Mouse (Mus musculus): ENCODE measurements at regions not wholly inside any gene's neighbourhood (a gene's known extent, or its start where the extent isn't known, plus 50 kb on each side); places are given as distances from the start of the nearest gene placed in this dataset.
A peak's percentile ranks its signal among the peaks of the same experiment; 100 is the strongest.

DNA sequence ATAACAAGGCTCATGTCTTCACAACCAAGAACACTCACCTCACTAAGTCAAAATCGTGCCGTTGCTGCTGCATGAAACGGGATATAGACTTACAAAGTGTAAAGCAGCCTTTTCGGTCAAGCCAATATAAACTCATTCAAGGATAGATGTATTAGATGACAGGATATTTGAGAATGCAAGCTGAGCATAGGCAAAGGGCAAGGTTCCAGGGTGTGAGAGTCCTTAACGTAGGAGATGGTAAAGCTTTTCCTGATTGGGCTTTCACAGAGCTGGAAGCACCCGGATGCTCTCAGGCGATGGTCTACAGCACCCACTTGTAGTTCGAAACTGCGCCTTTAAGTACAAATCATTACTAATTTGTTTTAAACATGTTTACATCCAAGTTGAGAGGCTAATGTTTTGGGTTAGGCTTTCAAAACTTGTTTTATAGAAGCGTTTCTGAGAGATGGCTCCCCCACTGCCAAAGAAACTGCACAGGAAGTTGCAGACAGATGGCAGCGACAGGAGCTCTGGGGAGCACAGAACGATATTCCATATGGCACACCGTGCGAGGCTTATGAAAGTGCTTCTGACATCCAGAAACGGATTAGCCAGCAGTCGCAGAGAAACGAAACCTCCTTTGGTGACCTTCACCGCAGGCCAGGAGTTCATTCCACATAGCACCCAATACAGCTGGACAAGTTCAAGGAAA, 54.1 kb upstream of the Rell1 start:
- peak; percentile 78 to 81 for DNase-seq

GRCm38 (mm10) chr5:64023324-64023650, 54.6 kb upstream of the Rell1 start:
- DNase-seq = no peak

DNA sequence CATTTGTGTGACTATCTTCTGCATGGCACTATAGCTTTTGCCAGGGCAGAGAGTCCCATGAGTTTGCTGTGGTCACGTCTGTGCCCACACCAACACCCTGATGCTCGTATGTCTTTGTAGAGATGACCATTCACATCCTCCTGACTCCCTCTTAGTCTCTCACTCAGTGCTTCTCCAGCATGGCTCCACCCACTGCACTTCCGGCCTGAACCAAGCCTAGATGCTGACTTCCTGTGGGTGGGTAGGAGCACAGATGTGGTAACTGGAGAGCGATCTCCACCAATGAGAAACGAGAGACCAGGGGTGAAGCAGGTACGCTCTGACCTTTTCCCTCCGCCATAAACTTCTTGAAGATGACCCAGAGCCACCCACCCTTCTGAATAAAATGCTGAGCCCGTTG, 55.7 kb upstream of the Rell1 start:
- DNase-seq = no peak

- no peak for DNase-seq
Observed at GRCm38 (mm10) chr5:64027733-64028132, 59.0 kb upstream of the Rell1 start.

- no peak for DNase-seq
Observed at GRCm38 (mm10) chr5:64029622-64030145, 61.0 kb upstream of the Rell1 start.

DNA sequence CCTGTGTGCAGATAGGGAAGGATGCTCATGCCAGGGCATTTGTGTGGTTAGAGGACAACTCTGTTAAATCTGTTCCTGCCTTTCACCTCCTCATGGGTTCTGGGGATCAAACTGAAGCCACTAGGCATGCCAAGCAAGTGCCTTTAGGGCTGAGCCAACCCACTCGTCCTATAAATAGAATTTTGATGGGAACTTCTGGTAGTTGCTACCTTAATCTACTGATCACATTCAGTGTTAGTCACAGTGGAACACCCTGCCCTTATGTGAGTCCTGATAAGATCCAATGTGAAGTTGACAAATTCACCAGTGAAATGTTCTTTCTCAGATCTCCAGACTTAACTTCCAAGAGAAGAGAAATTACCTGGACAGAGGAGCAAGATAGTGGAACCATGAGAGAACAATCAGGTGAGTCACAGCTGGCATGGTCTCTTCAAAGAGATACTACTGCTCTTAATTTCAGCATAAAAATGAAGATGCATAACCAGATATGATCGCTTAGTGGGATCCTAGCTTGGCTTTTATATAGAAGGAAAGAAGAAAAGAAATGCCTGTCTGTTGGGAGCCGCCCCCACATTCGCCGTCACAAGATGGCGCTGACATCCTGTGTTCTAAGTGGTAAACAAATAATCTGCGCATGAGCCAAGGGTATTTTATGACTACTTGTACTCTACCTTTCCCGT, 61.7 kb upstream of the Rell1 start:
- no peak for DNase-seq

DNA sequence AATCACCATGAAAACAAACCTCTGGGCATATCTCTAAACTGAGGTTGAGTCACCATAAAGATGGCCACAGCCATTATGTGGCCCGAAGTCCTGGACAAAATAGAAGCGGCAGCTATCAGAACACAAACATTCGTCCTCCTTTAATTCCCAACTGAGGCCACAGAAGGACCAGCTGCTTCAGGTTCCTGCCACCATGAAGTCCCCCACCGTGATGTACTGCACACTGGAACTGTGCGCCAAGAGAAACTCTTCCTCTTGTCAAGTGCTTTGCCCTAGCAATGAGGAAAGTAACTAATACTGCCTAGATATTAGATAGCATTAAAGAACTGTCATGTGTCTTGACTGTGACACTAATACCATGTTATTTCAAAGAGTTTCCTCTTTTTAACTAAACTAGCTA, 54.4 kb upstream of the Pgm2 start:
- no peak for DNase-seq

- DNase-seq = no peak
Observed at GRCm38 (mm10) chr5:64040676-64041075, 52.1 kb upstream of the Pgm2 start.
